Comparison of ENCODE assay signal across 11 mouse cellular contexts in genomic region chr6:83044742-83045141, GRCm38 (mm10). TPM values are rescaled to one million over a fixed set of nuclear protein-coding genes. Genes with fewer than 3 reads are reported as not detected.
DNase-seq lines count a peak whose midpoint lies in the region; ATAC-seq lines count a peak whose summit lies in the region.
"Had no signal": no experiment of that assay in that cellular context is flagged by ENCODE, and none has a peak within 500 bp of the region (broad histone marks: within the 10 kb centered on the region; RNA-seq: fewer than 3 reads in every experiment).

No protein-coding gene starts in this region.

- WGBS in heart, embryonic 13.5 days, result 24% methylated on average over 9 of the region's 9 CpGs
- WGBS in hindbrain, embryonic 11.5 days, result 63% methylated on average over 9 of the region's 9 CpGs
- WGBS in midbrain, embryonic 10.5 days, result 83% methylated on average over 9 of the region's 9 CpGs

- peaks cover 62% of the 10 kb centered on the region for H3K27me3 ChIP-seq in heart, embryonic 13.5 days (replicated peaks)
- no peaks in the 10 kb centered on the region for H3K27me3 ChIP-seq in hindbrain, embryonic 11.5 days (ENCODE audit: control insufficient read depth, insufficient read depth, low read length)
- no peaks in the 10 kb centered on the region; the same call in 1 of the 2 replicates for H3K27me3 ChIP-seq in midbrain, embryonic 10.5 days (ENCODE audit: low read depth, poor library complexity, severe bottlenecking)
- H3K27me3 ChIP-seq: hindbrain, embryonic 15.5 days; lung, embryonic 15.5 days had no signal

- ATAC-seq in heart, embryonic 13.5 days (ENCODE audit: extremely low read depth, insufficient number of reproducible peaks, low FRiP score, low TSS enrichment), result peak; percentile 70
- ATAC-seq in monocyte, adult 5-6 weeks (replicated peaks; ENCODE audit: insufficient number of reproducible peaks, low FRiP score, low TSS enrichment, poor library complexity, severe bottlenecking), result peak; percentile 49
- no peak for ATAC-seq in hindbrain, embryonic 11.5 days (ENCODE audit: low FRiP score)

- no peaks in the 10 kb centered on the region for H3K36me3 ChIP-seq in heart, embryonic 13.5 days
- no peaks in the 10 kb centered on the region for H3K36me3 ChIP-seq in hindbrain, embryonic 11.5 days (ENCODE audit: control insufficient read depth, insufficient read depth, low read length)
- no peaks in the 10 kb centered on the region for H3K36me3 ChIP-seq in midbrain, embryonic 10.5 days
- H3K36me3 ChIP-seq: hindbrain, embryonic 15.5 days; lung, embryonic 15.5 days had no signal

- H3K4me2 ChIP-seq in heart, embryonic 13.5 days, result peak overlapping the region; percentile 16
- H3K4me2 ChIP-seq in hindbrain, embryonic 11.5 days (replicated peaks; ENCODE audit: low read depth, low read length), result no peak overlapping the region
- H3K4me2 ChIP-seq: hindbrain, embryonic 15.5 days; lung, embryonic 15.5 days had no signal

- H3K9ac ChIP-seq in heart, embryonic 13.5 days, result no peak overlapping the region
- no peak overlapping the region for H3K9ac ChIP-seq in hindbrain, embryonic 11.5 days (ENCODE audit: low read depth, low read length)
- H3K9ac ChIP-seq: hindbrain, embryonic 15.5 days; lung, embryonic 15.5 days had no signal

- DNase-seq in kidney, postnatal 36 days, result peak; percentile 14 to 42
- no peak for DNase-seq in kidney, postnatal 4 days
- peak; percentile 79 for DNase-seq in MN1 (ENCODE audit: low spot score)
- no peak for DNase-seq in hindbrain, embryonic 11.5 days (ENCODE audit: low spot score)
- no peak for DNase-seq in layer of hippocampus, adult 9-10 months (ENCODE audit: low spot score)
- DNase-seq in midbrain, embryonic 10.5 days (ENCODE audit: low spot score), result no peak

- H3K9me3 ChIP-seq in heart, embryonic 13.5 days, result no peaks in the 10 kb centered on the region
- H3K9me3 ChIP-seq in hindbrain, embryonic 11.5 days (ENCODE audit: control insufficient read depth, low read length), result no peaks in the 10 kb centered on the region
- no peaks in the 10 kb centered on the region for H3K9me3 ChIP-seq in midbrain, embryonic 10.5 days (replicated peaks)
- H3K9me3 ChIP-seq: hindbrain, embryonic 15.5 days; lung, embryonic 15.5 days had no signal

- peaks cover 22% of the 10 kb centered on the region for H3K4me1 ChIP-seq in heart, embryonic 13.5 days
- no peaks in the 10 kb centered on the region for H3K4me1 ChIP-seq in hindbrain, embryonic 11.5 days (replicated peaks; ENCODE audit: control insufficient read depth, insufficient read depth, low read length)
- peaks cover 12% of the 10 kb centered on the region for H3K4me1 ChIP-seq in midbrain, embryonic 10.5 days
- H3K4me1 ChIP-seq: hindbrain, embryonic 15.5 days had no signal

- no peak overlapping the region for H3K4me3 ChIP-seq in heart, embryonic 13.5 days
- no peak overlapping the region for H3K4me3 ChIP-seq in hindbrain, embryonic 11.5 days (ENCODE audit: low read depth, low read length)
- no peak overlapping the region for H3K4me3 ChIP-seq in midbrain, embryonic 10.5 days
- H3K4me3 ChIP-seq: hindbrain, embryonic 15.5 days; layer of hippocampus, adult 2 months; lung, embryonic 15.5 days had no signal

- peak overlapping the region; percentile 75 for H3K27ac ChIP-seq in heart, embryonic 13.5 days (replicated peaks)
- no peak overlapping the region for H3K27ac ChIP-seq in hindbrain, embryonic 11.5 days (ENCODE audit: low read depth, low read length)
- H3K27ac ChIP-seq in midbrain, embryonic 10.5 days (replicated peaks), result no peak overlapping the region
- H3K27ac ChIP-seq: hindbrain, embryonic 15.5 days; layer of hippocampus, adult 2 months; lung, embryonic 15.5 days had no signal

RNA-seq across cellular contexts. Expression of gene Aup1, which starts 9.6 kb away (rescaled TPM):
- 120 and 123 TPM in 2 replicates for polyA plus RNA-seq in heart, embryonic 13.5 days (2015; fragmentation: Nextera tagmentation; extraction: Ambion mirVana)
- total RNA-seq in monocyte, adult 5-6 weeks (2017), result 187 to 238 TPM (median 209 TPM) in 3 replicates
- polyA plus RNA-seq in hindbrain, embryonic 11.5 days (2014; fragmentation: Nextera tagmentation; extraction: Ambion mirVana), result 112 TPM in 2 replicates
- polyA plus RNA-seq in midbrain, embryonic 10.5 days (2016; fragmentation: Nextera tagmentation; extraction: Ambion mirVana), result 162 and 175 TPM in 2 replicates

RNA-seq across cellular contexts. Expression of gene Htra2, which starts 10.3 kb away (rescaled TPM):
- 80.2 and 94.2 TPM in 2 replicates for polyA plus RNA-seq in heart, embryonic 13.5 days (2015; fragmentation: Nextera tagmentation; extraction: Ambion mirVana)
- 81.4 to 125 TPM (median 105 TPM) in 3 replicates for total RNA-seq in monocyte, adult 5-6 weeks (2017)
- polyA plus RNA-seq in hindbrain, embryonic 11.5 days (2014; fragmentation: Nextera tagmentation; extraction: Ambion mirVana), result 31.7 and 33.9 TPM in 2 replicates
- polyA plus RNA-seq in midbrain, embryonic 10.5 days (2016; fragmentation: Nextera tagmentation; extraction: Ambion mirVana), result 79.7 and 82.7 TPM in 2 replicates

RNA-seq across cellular contexts. Expression of gene Loxl3, which starts 10.8 kb away (rescaled TPM):
- 6.9 and 7.1 TPM in 2 replicates for polyA plus RNA-seq in heart, embryonic 13.5 days (2015; fragmentation: Nextera tagmentation; extraction: Ambion mirVana)
- total RNA-seq in monocyte, adult 5-6 weeks (2017), result 2.3 to 10.2 TPM (median 4.2 TPM) in 3 replicates
- polyA plus RNA-seq in hindbrain, embryonic 11.5 days (2014; fragmentation: Nextera tagmentation; extraction: Ambion mirVana), result 7.1 and 7.7 TPM in 2 replicates
- polyA plus RNA-seq in midbrain, embryonic 10.5 days (2016; fragmentation: Nextera tagmentation; extraction: Ambion mirVana), result 7.9 and 9.3 TPM in 2 replicates

RNA-seq across cellular contexts. Expression of gene Dok1, which starts 11.5 kb away (rescaled TPM):
- polyA plus RNA-seq in heart, embryonic 13.5 days (2015; fragmentation: Nextera tagmentation; extraction: Ambion mirVana), result 7.6 and 9.3 TPM in 2 replicates
- total RNA-seq in monocyte, adult 5-6 weeks (2017), result 36.6 to 44.9 TPM (median 43.6 TPM) in 3 replicates
- polyA plus RNA-seq in hindbrain, embryonic 11.5 days (2014; fragmentation: Nextera tagmentation; extraction: Ambion mirVana), result 4.5 and 6.6 TPM in 2 replicates
- polyA plus RNA-seq in midbrain, embryonic 10.5 days (2016; fragmentation: Nextera tagmentation; extraction: Ambion mirVana), result 8.8 and 9.9 TPM in 2 replicates

RNA-seq across cellular contexts. Expression of gene Dqx1, which starts 12.9 kb away (rescaled TPM):
- polyA plus RNA-seq in heart, embryonic 13.5 days (2015; fragmentation: Nextera tagmentation; extraction: Ambion mirVana), result 0.41 and 0.62 TPM in 2 replicates
- total RNA-seq in monocyte, adult 5-6 weeks (2017), result 0.21 to 3.8 TPM (median 2.6 TPM) in 3 replicates
- 0.81 and 0.93 TPM in 2 replicates for polyA plus RNA-seq in hindbrain, embryonic 11.5 days (2014; fragmentation: Nextera tagmentation; extraction: Ambion mirVana)
- polyA plus RNA-seq in midbrain, embryonic 10.5 days (2016; fragmentation: Nextera tagmentation; extraction: Ambion mirVana), result 1.8 and 2.0 TPM in 2 replicates

Comparison
In these comparisons a context has a peak if more than half of its experiments do, and no peak if none do; other contexts are left out.
1. DNase-seq: peak in kidney, postnatal 36 days (2 of 2) and MN1 (single experiment); none in kidney, postnatal 4 days (0 of 2), hindbrain, embryonic 11.5 days (single experiment), layer of hippocampus, adult 9-10 months (single experiment) and midbrain, embryonic 10.5 days (single experiment).